Mouse (Mus musculus) ES-E14 (cell line): ENCODE data around the gene Coq6.

Source experiments
- HCFC1 ChIP-seq: IDR thresholded peaks from 2 replicates; pipeline ENCODE4 v1.6.1; 2012; ENCODE audit warnings: low read length, inconsistent platforms, borderline replicate concordance; ENCODE audit not compliant: insufficient read depth
- MAFK ChIP-seq: IDR thresholded peaks from 2 replicates; pipeline ENCODE4 v1.6.1; 2014; ENCODE audit warnings: mild to moderate bottlenecking, low read depth, low read length, inconsistent platforms; ENCODE audit not compliant: insufficient read depth
- ZNF384 ChIP-seq: IDR thresholded peaks from 2 replicates; pipeline ENCODE4 v1.6.1; 2012; ENCODE audit warnings: low read depth, low read length, inconsistent platforms

GRCm38 (mm10) chr12:84399135-84399534, 37.7 kb downstream of the Coq6 start:
- TF ChIP-seq MAFK (no peak), HCFC1 (no peak), ZNF384 (no peak)
